Mouse (Mus musculus) cerebellum, adult 9-10 months (tissue): ENCODE data around the gene Mrpl23.

Experiments
- DNase-seq: peaks from one replicate; pipeline ENCODE4 v3.0.0; 2022

Mrpl23 gene

GRCm38 (mm10) chr7:142532671-142533058, at the start of gene Mrpl23:
Mrpl23 (plus strand) TSS chr7:142532686.
- peak; percentile 59 for DNase-seq

GRCm38 (mm10) chr7:142483136-142483535, 49.4 kb upstream of the Mrpl23 start:
- no peak for DNase-seq

DNA sequence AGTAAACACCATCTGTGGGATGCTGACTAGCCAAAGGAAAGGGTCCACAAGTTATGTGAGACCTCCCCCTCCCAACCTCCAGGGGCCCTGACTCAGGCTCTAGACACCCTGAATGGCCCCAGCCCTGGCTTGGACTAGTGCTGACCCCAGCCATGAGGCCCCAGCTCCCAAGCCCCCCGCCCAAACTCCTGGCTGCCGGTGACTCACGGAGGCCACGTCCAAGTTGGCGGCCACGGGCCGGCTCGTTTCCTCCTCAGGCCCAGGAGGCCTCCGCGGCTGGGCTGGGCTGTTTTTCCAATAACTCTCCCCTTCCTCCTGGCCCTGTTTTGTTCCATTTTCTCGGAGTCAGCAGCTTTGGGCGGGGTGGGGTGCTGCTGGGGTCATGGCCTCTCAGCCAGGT, 47.7 kb upstream of the Mrpl23 start:
- DNase-seq = no peak

DNA sequence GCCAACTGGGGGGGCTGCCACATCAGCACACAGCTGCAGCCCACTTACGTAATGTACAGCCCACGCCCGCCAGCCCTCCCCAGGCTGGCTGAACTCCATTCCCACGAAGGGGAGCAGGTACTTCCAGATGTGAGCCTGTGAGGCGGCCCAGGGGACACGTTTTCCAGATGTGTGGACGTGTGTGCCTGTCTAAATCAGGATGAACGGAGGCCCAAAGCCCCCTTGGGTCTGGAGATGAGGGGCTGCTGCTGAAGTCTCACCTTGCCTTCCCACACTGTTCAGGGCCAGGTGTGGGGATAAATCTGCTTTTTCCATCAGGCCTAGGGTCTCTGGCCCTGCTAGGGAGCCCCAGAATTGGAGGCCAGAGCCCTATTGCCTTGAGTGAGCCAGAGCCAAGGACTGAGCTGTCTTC, 45.7 kb upstream of the Mrpl23 start:
- no peak for DNase-seq

DNA sequence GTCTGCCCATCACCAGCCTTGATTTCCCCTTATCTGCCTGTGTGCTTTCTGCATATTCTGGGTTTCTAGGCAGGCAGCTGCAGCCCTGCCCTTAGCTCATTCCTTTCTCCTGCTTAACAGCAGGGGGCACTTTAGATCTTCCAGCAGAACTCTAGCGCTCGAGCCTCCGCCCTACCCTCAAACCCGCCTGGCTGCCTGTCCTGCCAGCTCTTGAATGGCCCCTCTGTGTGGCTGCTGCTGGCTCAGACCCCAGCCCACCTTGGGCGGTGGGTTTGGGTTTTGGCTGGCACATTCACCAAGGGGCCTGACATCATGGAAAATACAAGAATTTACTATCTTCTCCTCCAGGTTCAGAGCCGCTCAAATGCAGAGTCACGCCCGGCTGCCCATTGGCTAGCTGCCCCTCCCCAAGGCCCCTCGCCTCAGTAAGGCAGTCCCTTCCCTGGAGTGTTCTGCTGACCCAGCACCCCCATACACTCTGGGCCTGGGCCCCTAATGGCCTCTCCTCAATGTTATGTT, 45.1 kb upstream of the Mrpl23 start:
- DNase-seq = no peak

DNA sequence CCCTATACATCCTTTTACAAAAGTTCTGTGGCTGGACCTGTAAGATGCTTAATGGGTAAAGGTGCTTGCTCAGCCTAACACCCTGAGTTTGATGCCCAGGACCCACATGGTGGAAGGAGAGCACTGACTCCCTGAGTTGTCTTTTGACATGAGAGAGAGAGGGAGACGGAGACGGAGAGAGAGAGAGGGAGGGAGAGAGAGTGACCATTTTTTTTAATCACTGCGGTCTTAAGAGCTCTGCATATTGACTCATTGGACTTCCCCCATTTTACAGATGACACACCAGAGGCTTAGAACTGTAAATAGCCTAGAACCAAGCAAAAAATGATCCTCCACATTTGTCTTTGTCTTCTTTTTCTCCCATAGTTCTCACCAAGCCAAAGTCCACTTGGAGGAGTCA, 44.4 kb upstream of the Mrpl23 start:
- no peak for DNase-seq

- DNase-seq = no peak
Observed at GRCm38 (mm10) chr7:142493535-142493934, 39.0 kb upstream of the Mrpl23 start.

DNA sequence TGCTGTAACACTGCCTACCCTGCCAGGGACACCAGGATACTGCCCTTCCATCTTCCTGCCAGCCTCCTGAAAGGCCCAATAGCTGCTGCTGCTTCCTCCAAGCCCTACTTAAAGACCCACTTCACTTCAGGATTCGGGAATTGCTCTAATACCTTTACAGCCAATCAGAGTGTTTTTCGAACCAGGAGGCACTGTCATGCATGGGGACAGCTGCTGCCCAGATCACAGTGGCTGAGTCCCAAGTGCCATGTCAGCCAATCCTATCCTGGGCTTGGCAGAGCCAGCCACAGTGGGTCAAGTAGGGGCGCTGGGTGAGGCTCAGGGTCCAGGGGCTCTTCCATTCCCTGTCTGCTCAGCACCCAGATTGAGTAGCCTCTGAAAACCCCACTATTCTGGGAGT, 36.3 kb upstream of the Mrpl23 start:
- no peak for DNase-seq

DNA sequence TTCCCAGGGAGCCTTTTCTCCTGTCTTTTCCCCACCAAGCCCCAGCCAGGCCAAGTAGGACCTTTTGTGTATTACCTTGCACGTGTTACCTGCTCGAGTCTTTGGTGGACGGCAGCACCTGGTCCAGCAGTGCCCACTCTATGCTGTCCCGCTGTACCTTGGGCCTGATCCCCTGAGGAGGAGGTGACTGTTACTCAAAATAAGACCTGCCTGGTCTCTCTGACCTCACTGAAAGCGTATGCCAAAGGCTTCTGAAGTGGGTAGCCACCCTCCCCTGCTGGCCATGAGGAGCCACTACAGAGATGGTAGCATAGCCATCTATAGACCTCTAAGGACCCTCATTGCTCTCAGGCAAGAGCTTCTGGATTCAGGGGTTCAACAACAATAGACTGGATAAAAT, 35.7 kb upstream of the Mrpl23 start:
- no peak for DNase-seq

- DNase-seq = peak; percentile 73
Observed at GRCm38 (mm10) chr7:142497775-142498174, 34.7 kb upstream of the Mrpl23 start.

- no peak for DNase-seq
Observed at GRCm38 (mm10) chr7:142498575-142498974, 33.9 kb upstream of the Mrpl23 start, which contains the start of gene Tnnt3. Tnnt3 (plus strand) TSS chr7:142498836.

GRCm38 (mm10) chr7:142499010-142499721, 33.3 kb upstream of the Mrpl23 start:
- no peak for DNase-seq

GRCm38 (mm10) chr7:142500032-142500431, 32.5 kb upstream of the Mrpl23 start:
- DNase-seq = no peak

DNA sequence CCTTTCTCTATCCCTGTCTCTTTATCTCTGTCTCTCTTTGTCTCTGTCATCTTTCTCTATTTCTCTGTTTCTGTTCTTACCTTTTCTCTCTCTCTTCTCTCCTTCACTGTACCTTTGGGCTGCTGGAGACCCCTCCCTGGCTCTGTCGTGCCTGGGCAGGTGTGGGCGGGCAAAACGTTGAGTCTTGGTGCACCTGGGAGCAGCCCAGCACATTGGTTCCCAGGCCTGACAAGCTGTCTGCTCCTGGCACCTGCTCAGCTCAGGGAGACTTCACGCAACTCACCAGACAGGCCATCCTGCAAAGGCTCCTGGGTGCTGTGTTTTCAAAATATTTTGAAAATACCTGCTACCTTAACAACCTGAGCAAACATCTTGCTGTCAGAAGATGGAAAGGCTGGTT, 29.3 kb upstream of the Mrpl23 start:
- DNase-seq = no peak

DNA sequence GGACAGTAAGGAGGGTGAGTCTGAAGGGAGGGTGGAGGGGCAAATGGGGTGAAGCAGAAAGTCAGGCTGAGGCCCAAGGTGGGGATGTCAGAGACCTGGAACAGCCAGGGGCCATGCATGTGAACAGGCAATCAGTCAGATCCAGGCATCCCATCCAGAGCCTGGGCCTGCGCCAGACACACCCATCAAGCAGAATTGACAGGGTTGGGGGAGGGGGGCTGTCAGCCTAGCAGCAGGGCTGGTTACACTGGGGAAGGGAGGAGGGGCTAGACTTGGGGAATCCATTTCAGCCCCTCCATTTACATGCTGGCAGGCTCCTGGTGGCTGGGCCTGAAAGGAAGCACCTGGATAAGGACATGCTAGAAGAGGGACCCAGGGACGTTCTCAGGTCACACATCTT, 26.5 kb upstream of the Mrpl23 start:
- no peak for DNase-seq

DNA sequence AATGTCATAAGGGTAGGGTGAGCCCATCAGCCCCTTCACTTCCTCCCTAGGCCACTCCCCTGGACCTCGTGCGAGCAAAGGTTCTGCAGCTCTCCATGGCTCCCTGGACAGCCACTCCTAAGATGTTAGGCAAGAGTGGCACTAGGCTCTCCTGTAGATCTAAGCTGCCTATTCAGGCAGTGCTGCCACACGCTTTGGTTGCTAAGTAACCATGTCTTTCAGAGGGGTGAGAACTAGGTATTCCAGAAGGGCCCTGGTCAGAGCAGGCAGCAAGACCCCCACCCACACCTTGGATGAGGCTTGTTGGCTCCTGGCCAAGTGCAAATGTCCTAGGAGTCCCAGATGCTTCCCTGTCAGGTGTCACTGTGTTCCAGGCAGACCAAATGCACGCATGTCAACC, 26.0 kb upstream of the Mrpl23 start:
- DNase-seq = no peak

- DNase-seq = no peak
Observed at GRCm38 (mm10) chr7:142507453-142507852, 25.0 kb upstream of the Mrpl23 start.

GRCm38 (mm10) chr7:142509518-142509917, 23.0 kb upstream of the Mrpl23 start:
- DNase-seq = no peak

DNA sequence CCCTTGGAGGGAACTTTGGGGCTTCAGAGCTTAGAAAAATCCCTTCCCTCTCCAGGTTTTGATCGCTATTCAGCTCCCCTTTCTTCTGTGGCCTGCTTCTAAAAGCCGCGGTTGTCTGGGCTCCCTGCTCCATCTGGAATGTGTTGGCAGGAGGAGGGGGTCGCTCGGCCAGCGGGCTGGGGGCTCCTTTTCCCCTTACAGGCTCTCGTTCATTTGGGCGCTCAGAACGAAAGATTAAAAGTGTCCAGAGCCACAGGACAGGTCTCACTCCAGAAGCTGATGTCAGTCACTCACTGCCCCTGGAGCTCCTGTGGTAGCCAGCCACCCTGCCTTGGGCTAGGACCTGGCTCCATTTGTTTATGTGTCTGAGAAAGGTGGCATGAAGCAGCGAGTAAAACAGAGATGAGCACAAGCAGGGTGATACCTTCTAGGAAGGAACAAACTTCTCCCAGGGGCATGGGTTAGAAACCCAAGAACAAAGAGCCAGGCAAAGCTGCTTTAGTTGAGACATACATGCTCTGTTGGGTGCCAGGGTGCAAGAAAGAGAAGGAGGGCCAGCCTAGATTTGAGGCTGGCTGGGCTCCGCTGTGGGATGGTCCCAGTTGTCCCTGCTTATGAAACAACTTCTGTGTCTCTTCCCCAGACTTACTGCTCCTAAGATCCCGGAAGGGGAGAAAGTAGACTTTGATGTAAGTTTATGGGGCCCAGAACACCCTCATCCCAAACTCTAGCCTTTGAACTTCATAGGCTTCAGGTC, 22.3 kb upstream of the Mrpl23 start:
- DNase-seq = no peak

DNA sequence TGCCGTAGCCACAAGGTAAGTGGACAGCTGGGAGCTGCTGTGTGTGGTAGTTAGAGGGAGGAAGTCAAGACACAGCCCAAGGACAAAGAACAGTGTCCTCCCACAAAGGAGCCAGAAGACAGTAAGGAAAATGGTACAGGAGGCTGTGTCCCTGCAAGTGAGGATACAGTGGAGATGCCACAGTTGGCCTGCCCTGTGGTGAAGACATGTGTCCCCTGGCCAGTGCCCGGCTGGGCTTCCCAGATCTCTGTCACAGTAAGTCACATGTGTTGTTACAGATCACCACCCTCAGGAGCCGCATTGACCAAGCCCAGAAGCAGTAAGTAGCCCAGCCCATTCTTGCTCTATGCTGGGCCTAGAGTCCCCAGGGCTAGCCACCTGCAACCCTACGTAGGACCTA, 18.4 kb upstream of the Mrpl23 start:
- DNase-seq = no peak

DNA sequence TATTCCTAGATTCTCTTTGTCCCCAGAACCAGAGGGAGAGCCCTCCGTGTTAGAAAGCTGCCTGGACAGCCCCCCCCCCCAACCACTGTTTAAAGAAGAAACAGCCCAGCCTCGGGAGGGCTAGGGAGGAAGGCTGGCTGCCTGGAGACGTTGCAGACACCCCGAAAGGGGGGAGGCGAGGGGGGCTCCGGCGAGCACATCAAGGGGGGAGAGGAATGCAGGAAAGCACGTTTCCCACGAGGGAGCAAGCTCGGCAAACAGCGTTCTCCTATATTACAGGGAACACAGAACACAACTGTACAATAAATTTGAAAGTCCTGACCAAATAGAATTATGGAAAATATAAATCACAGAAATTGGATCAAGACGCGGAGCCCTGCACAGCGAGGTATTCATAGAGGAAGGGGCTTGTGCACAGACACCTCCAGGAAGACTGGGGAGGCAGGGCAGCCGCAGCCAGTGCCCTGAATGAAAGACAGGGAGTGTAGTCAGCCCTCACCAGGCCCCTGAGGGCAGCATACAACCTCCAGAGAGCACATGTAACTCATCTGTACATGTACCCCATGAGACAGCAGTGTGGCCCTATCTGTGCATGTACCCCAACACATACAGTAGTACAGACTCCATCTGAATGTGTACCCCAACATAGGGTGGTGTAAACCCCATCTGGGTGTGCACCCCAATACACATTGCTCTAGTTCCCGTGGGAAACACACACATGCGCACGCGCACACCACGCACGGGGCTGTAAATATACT, 16.1 kb upstream of the Mrpl23 start:
- DNase-seq = no peak

- DNase-seq = no peak
Observed at GRCm38 (mm10) chr7:142517531-142517930, 15.0 kb upstream of the Mrpl23 start.

DNA sequence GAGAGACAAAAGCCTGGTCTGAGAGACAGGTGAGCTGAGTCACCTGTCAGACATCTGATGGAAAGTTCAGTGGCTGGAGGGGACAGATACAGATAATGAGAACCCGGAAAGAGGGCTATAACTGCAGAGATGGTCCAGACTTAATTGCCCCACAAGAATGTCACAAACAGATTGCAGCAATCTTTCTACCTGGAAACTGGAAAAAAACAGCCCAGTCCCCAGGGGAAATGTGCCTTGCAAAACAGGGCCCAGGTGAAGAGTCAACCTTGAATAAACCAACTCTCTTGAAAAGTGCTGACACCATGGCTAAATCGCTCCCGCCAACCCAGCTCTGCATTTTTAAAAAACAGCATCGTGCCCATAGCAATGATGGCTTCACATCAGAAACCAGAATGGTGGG, 12.2 kb upstream of the Mrpl23 start:
- no peak for DNase-seq

- DNase-seq = no peak
Observed at GRCm38 (mm10) chr7:142522352-142522751, 10.1 kb upstream of the Mrpl23 start.
